In the genomic region with DNA sequence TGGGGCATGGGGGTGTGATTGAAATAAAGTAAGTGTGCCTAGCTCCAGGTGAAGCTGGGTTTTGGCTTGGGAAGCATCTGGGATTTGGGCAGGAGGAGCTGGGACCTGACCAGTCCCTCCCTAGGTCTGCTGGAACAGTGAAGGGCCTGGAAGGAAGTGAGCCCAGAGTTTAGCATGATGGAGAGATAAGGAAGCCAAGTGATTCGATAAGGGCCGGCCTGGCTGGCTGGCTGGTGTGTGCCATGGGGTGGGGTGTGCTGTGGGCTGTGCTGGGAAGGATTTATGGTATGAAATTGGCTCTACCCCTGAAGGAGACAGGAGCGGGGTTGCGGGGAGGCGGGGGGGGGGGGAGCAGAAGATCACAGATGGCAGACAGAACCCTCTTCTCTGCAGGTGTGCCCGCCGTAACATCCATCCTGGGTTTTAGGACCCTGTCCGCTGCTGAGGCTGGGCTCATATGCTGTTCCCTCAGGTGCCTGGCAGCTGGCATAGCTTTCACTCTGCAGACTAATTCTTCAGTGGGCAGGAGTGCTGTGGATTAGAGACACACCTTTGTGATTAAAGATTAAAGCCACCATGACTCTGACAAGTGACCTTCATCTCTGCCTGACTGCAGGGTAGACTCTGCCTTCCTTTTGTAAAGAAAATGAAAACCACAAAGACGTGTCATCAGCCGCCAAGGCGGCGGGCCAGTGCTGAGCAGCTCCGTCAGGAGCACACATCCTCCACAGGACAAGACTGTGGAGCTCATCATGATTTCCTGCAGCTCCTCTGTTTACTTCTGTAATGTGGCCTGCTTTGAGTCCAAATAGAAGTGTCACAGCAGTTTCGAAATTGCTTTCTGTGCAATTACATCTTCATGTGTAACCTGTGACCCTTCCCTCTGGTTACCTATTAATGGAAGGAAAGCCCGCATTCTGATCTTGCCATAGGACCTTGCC, we compare ENCODE assay signal across 9 mouse cellular contexts.
DNase-seq lines count a peak whose midpoint lies in the region; ATAC-seq and TF ChIP-seq lines count a peak whose summit lies in the region.
"Had no signal": no experiment of that assay in that cellular context is flagged by ENCODE, and none has a peak within 500 bp of the region (broad histone marks: within the 10 kb centered on the region; RNA-seq: fewer than 3 reads in every experiment).

No protein-coding gene starts in this region.

- no peak for DNase-seq in hindbrain, embryonic 11.5 days (ENCODE audit: low spot score)
- peak; percentile 32 for DNase-seq in G1E (ENCODE audit: low spot score)
- peak; percentile 61 for DNase-seq in naive thymus-derived CD4-positive, alpha-beta T cell, adult 2 months (ENCODE audit: low read depth)
- no peak for DNase-seq in urinary bladder, adult 2 months (ENCODE audit: low spot score)
- DNase-seq in adrenal gland, adult 18-20 months (ENCODE audit: low spot score in 2 of 2): no peak

- no peak overlapping the region for H3K27ac ChIP-seq in hindbrain, embryonic 16.5 days (ENCODE audit: low read depth, low read length)
- H3K27ac ChIP-seq in hindbrain, embryonic 11.5 days (ENCODE audit: low read depth, low read length): no peak overlapping the region
- H3K27ac ChIP-seq in intestine, embryonic 15.5 days: peak overlapping the region; percentile 58
- no peak overlapping the region for H3K27ac ChIP-seq in forebrain, embryonic 13.5 days

- no peak for TF ChIP-seq CTCF in G1E (IDR thresholded peaks at IDR 0.05; ENCODE audit: low read depth, low read length)

- peaks cover 4% of the 10 kb centered on the region for H3K4me1 ChIP-seq in hindbrain, embryonic 16.5 days (ENCODE audit: control insufficient read depth, insufficient read depth, low read depth, low read length)
- no peaks in the 10 kb centered on the region; the same call in 1 of the 2 replicates for H3K4me1 ChIP-seq in hindbrain, embryonic 11.5 days (replicated peaks; ENCODE audit: control insufficient read depth, insufficient read depth, low read length)
- H3K4me1 ChIP-seq in G1E (ENCODE audit: insufficient read depth, low read depth, low read length): peaks cover 81% of the 10 kb centered on the region
- peaks cover 49% of the 10 kb centered on the region for H3K4me1 ChIP-seq in intestine, embryonic 15.5 days (replicated peaks)
- H3K4me1 ChIP-seq in forebrain, embryonic 13.5 days: 0 out of 2 replicates have a peak, but pooled peaks cover 9% of the 10 kb centered on the region

- no peak overlapping the region for H3K9ac ChIP-seq in hindbrain, embryonic 16.5 days (ENCODE audit: low read depth, low read length)
- H3K9ac ChIP-seq in hindbrain, embryonic 11.5 days (ENCODE audit: low read depth, low read length): no peak overlapping the region
- no peak overlapping the region for H3K9ac ChIP-seq in intestine, embryonic 15.5 days
- H3K9ac ChIP-seq in forebrain, embryonic 13.5 days: no peak overlapping the region

- no peaks in the 10 kb centered on the region for H3K9me3 ChIP-seq in hindbrain, embryonic 16.5 days (ENCODE audit: control insufficient read depth, low read length)
- no peaks in the 10 kb centered on the region for H3K9me3 ChIP-seq in hindbrain, embryonic 11.5 days (ENCODE audit: control insufficient read depth, low read length)
- no peaks in the 10 kb centered on the region for H3K9me3 ChIP-seq in G1E (replicated peaks)
- no peaks in the 10 kb centered on the region for H3K9me3 ChIP-seq in intestine, embryonic 15.5 days
- H3K9me3 ChIP-seq in forebrain, embryonic 13.5 days (replicated peaks): no peaks in the 10 kb centered on the region

- H3K36me3 ChIP-seq in hindbrain, embryonic 16.5 days (ENCODE audit: control insufficient read depth, insufficient read depth, low read length): no peaks in the 10 kb centered on the region
- no peaks in the 10 kb centered on the region for H3K36me3 ChIP-seq in hindbrain, embryonic 11.5 days (ENCODE audit: control insufficient read depth, insufficient read depth, low read length)
- peaks cover 58% of the 10 kb centered on the region for H3K36me3 ChIP-seq in G1E (replicated peaks)
- H3K36me3 ChIP-seq in intestine, embryonic 15.5 days: no peaks in the 10 kb centered on the region
- H3K36me3 ChIP-seq in forebrain, embryonic 13.5 days (ENCODE audit: poor library complexity, severe bottlenecking): no peaks in the 10 kb centered on the region

- 69% methylated on average over 13 of the region's 15 CpGs for whole genome bisulfite sequencing in hindbrain, embryonic 16.5 days
- 73% methylated on average over 15 of the region's 15 CpGs for WGBS in hindbrain, embryonic 11.5 days
- 39% methylated on average over 14 of the region's 15 CpGs for WGBS in intestine, embryonic 15.5 days
- WGBS in forebrain, embryonic 13.5 days: 87% methylated on average over 15 of the region's 15 CpGs

- peak; percentile 25 for ATAC-seq in hindbrain, embryonic 16.5 days
- ATAC-seq in hindbrain, embryonic 11.5 days (ENCODE audit: low FRiP score): no peak
- ATAC-seq in G1E (ENCODE audit: extremely low read depth, insufficient number of reproducible peaks, low FRiP score, poor library complexity, severe bottlenecking): no peak
- peak; percentile 46 for ATAC-seq in intestine, embryonic 15.5 days
- ATAC-seq in forebrain, embryonic 13.5 days: no peak
- ATAC-seq: midbrain, embryonic 16.5 days had no signal

- no peak overlapping the region for H3K4me2 ChIP-seq in hindbrain, embryonic 16.5 days (ENCODE audit: low read length)
- no peak overlapping the region for H3K4me2 ChIP-seq in hindbrain, embryonic 11.5 days (replicated peaks; ENCODE audit: low read depth, low read length)
- H3K4me2 ChIP-seq in intestine, embryonic 15.5 days (replicated peaks): peak overlapping the region; percentile 33; the same call in 1 of the 2 replicates
- H3K4me2 ChIP-seq in forebrain, embryonic 13.5 days: no peak overlapping the region

- no peaks in the 10 kb centered on the region for H3K27me3 ChIP-seq in hindbrain, embryonic 16.5 days (replicated peaks; ENCODE audit: control insufficient read depth, insufficient read depth, low read length)
- H3K27me3 ChIP-seq in hindbrain, embryonic 11.5 days (ENCODE audit: control insufficient read depth, insufficient read depth, low read length): no peaks in the 10 kb centered on the region
- no peaks in the 10 kb centered on the region for H3K27me3 ChIP-seq in G1E (ENCODE audit: insufficient read depth, low read length)
- H3K27me3 ChIP-seq in intestine, embryonic 15.5 days (replicated peaks): no peaks in the 10 kb centered on the region
- no peaks in the 10 kb centered on the region for H3K27me3 ChIP-seq in forebrain, embryonic 13.5 days

- no peak overlapping the region for H3K4me3 ChIP-seq in hindbrain, embryonic 16.5 days (ENCODE audit: low read length)
- H3K4me3 ChIP-seq in hindbrain, embryonic 11.5 days (ENCODE audit: low read depth, low read length): no peak overlapping the region
- peak overlapping the region; percentile 28; the same call in 1 of the 2 replicates for H3K4me3 ChIP-seq in G1E (ENCODE audit: low read depth, low read length)
- no peak overlapping the region for H3K4me3 ChIP-seq in intestine, embryonic 15.5 days (replicated peaks)
- H3K4me3 ChIP-seq in forebrain, embryonic 13.5 days: no peak overlapping the region

Comparison
In these comparisons a context has a peak if more than half of its experiments do, and no peak if none do; other contexts are left out.
1. ATAC-seq: peak in hindbrain, embryonic 16.5 days (single experiment) and intestine, embryonic 15.5 days (single experiment); none in hindbrain, embryonic 11.5 days (single experiment), G1E (single experiment) and forebrain, embryonic 13.5 days (single experiment).
2. DNase-seq: peak in G1E (single experiment) and naive thymus-derived CD4-positive, alpha-beta T cell, adult 2 months (single experiment); none in hindbrain, embryonic 11.5 days (single experiment), urinary bladder, adult 2 months (single experiment) and adrenal gland, adult 18-20 months (0 of 2).